Mouse (Mus musculus) stomach, postnatal 0 days (tissue): ENCODE results near the gene Lrig2.

Source experiments
- CTCF ChIP-seq: IDR thresholded peaks from 2 replicates; pipeline ENCODE4 v1.5.1; 2016; ENCODE audit warnings: antibody characterized with exemption, low read depth, mild to moderate bottlenecking, moderate library complexity
- EP300 ChIP-seq: optimal IDR thresholded peaks from 2 replicates; pipeline ENCODE3; 2016; ENCODE audit warnings: antibody characterized with exemption

- TF ChIP-seq CTCF (peak; percentile 49), EP300 (no peak)
These were observed 7.2 kb upstream of the Lrig2 start for GRCm38 (mm10) chr3:104518931-104519330.
